Mouse (Mus musculus) liver, embryonic 11.5 days (tissue): ENCODE measurements around the gene Adarb2. TPM values are rescaled to one million over a fixed set of nuclear protein-coding genes. Genes with fewer than 3 reads are reported as not detected.

Source experiments
- ATAC-seq: fragments of 200-750 bp; cut with Nextera tagmentation; replicated peaks from 2 replicates; pipeline ENCODE4 v1.8.0; 2017; ENCODE audit warnings: moderate number of reproducible peaks, mild to moderate bottlenecking, moderate TSS enrichment, moderate library complexity; ENCODE audit not compliant: low FRiP score
- DNase-seq: peaks from one replicate; pipeline ENCODE4 v3.0.0-alpha.2; 2017; ENCODE audit warnings: low spot score
- H3K27ac ChIP-seq: fragments of 300-500 bp; sonication (generic); 2 replicates; pipeline ENCODE4 v1.5.1; 2014; ENCODE audit warnings: mild to moderate bottlenecking, low read depth, low read length, control low read depth
- H3K27me3 ChIP-seq: fragments of 300-500 bp; sonication (generic); replicated peaks from 2 replicates; pipeline ENCODE4 v1.6.1; 2014; ENCODE audit warnings: low read length, mixed read lengths; ENCODE audit not compliant: control insufficient read depth, insufficient read depth
- H3K36me3 ChIP-seq: fragments of 300-500 bp; sonication (generic); 2 replicates; pipeline ENCODE4 v1.6.1; 2014; ENCODE audit warnings: mild to moderate bottlenecking, low read length, moderate library complexity, mixed read lengths; ENCODE audit not compliant: control insufficient read depth, insufficient read depth
- H3K4me1 ChIP-seq: fragments of 300-500 bp; sonication (generic); replicated peaks from 2 replicates; pipeline ENCODE4 v1.6.1; 2014; ENCODE audit warnings: low read length, mixed read lengths; ENCODE audit not compliant: control insufficient read depth, insufficient read depth
- H3K4me2 ChIP-seq: fragments of 300-500 bp; sonication (generic); 2 replicates; pipeline ENCODE4 v1.6.1; 2014; ENCODE audit warnings: mild to moderate bottlenecking, control low read depth, moderate library complexity
- H3K4me3 ChIP-seq: fragments of 300-500 bp; sonication (generic); 2 replicates; pipeline ENCODE4 v1.5.1; 2014; ENCODE audit warnings: low read depth, low read length, control low read depth
- H3K9ac ChIP-seq: fragments of 300-500 bp; sonication (generic); 2 replicates; pipeline ENCODE4 v1.6.1; 2014; ENCODE audit warnings: low read depth, low read length, control low read depth
- H3K9me3 ChIP-seq: fragments of 300-500 bp; sonication (generic); 2 replicates; pipeline ENCODE4 v1.6.1; 2016; ENCODE audit warnings: low read length, inconsistent platforms, mixed read lengths; ENCODE audit not compliant: control insufficient read depth
- WGBS: fragments of 180-500 bp; shearing (Covaris S2); extraction: QIAGEN DNeasy Blood & Tissue Kit; methylation state at CpG from one replicate; pipeline ENCODE4 v1.1.7; 2014; 5-methylcytosine and 5-hydroxymethylcytosine counted together
- polyA plus RNA-seq: library from polyadenylated mRNA; unstranded; fragments of >200 nt; fragmentation: Nextera tagmentation; extraction: Ambion mirVana; gene quantifications from 2 replicates; pipeline ENCODE4 v1.2.1, GENCODE M21; 2014

Gene Adarb2
- polyA plus RNA-seq, 1 experiment from 2014 or later: 0.60 TPM

GRCm38 (mm10) chr13:8499551-8499950, 296.9 kb downstream of the Adarb2 start:
- H3K27me3 ChIP-seq: no peaks in the 10 kb centered on the region
- no peak for DNase-seq
- WGBS: 87% methylated on average over 5 of the region's 5 CpGs
- H3K27ac ChIP-seq: no peak overlapping the region
- H3K4me2 ChIP-seq: no peak overlapping the region
- no peak overlapping the region for H3K9ac ChIP-seq
- H3K9me3 ChIP-seq: no peaks in the 10 kb centered on the region
- ATAC-seq: no peak
- H3K4me1 ChIP-seq: no peaks in the 10 kb centered on the region
- H3K4me3 ChIP-seq: no peak overlapping the region
- H3K36me3 ChIP-seq: no peaks in the 10 kb centered on the region

GRCm38 (mm10) chr13:8511069-8511817, 308.6 kb downstream of the Adarb2 start:
- Histone ChIP-seq H3K27ac (no peak overlapping the region), H3K27me3 (no peaks in the 10 kb centered on the region), H3K36me3 (no peaks in the 10 kb centered on the region), H3K9ac (no peak overlapping the region), H3K4me3 (no peak overlapping the region), H3K9me3 (no peaks in the 10 kb centered on the region), H3K4me1 (no peaks in the 10 kb centered on the region), H3K4me2 (no peak overlapping the region)
- ATAC-seq: no peak
- no peak for DNase-seq
- WGBS: 76% methylated on average over 7 of the region's 7 CpGs

GRCm38 (mm10) chr13:8515979-8516715, 313.5 kb downstream of the Adarb2 start:
- 68% methylated on average over 4 of the region's 4 CpGs for WGBS
- Histone ChIP-seq H3K9me3 (no peaks in the 10 kb centered on the region), H3K27ac (no peak overlapping the region), H3K27me3 (no peaks in the 10 kb centered on the region), H3K4me2 (no peak overlapping the region), H3K4me1 (no peaks in the 10 kb centered on the region), H3K9ac (no peak overlapping the region), H3K36me3 (no peaks in the 10 kb centered on the region), H3K4me3 (no peak overlapping the region)
- DNase-seq: no peak
- ATAC-seq: no peak

GRCm38 (mm10) chr13:8519204-8519603, 316.5 kb downstream of the Adarb2 start:
- DNase-seq: no peak
- H3K36me3 ChIP-seq: no peaks in the 10 kb centered on the region
- 71% methylated on average over 5 of the region's 5 CpGs for WGBS

GRCm38 (mm10) chr13:8525748-8526631, 323.3 kb downstream of the Adarb2 start:
- Histone ChIP-seq H3K9me3 (no peaks in the 10 kb centered on the region), H3K27ac (no peak overlapping the region), H3K4me3 (no peak overlapping the region), H3K4me2 (no peak overlapping the region), H3K27me3 (no peaks in the 10 kb centered on the region), H3K9ac (no peak overlapping the region), H3K36me3 (no peaks in the 10 kb centered on the region), H3K4me1 (no peaks in the 10 kb centered on the region)
- DNase-seq (no peak), ATAC-seq (no peak)
- whole genome bisulfite sequencing: 85% methylated on average over 9 of the region's 9 CpGs

More at GRCm38 (mm10) chr13:8519204-8519603, 316.5 kb downstream of the Adarb2 start:
- no peak overlapping the region for H3K4me3 ChIP-seq
- no peak overlapping the region for H3K4me2 ChIP-seq
- H3K27me3 ChIP-seq: no peaks in the 10 kb centered on the region
- no peak overlapping the region for H3K27ac ChIP-seq
- no peak overlapping the region for H3K9ac ChIP-seq
- ATAC-seq: no peak
- H3K9me3 ChIP-seq: no peaks in the 10 kb centered on the region
- H3K4me1 ChIP-seq: no peaks in the 10 kb centered on the region

- Histone ChIP-seq H3K9ac (no peak overlapping the region), H3K4me3 (no peak overlapping the region), H3K27me3 (no peaks in the 10 kb centered on the region), H3K9me3 (no peaks in the 10 kb centered on the region), H3K4me2 (no peak overlapping the region), H3K27ac (no peak overlapping the region), H3K4me1 (no peaks in the 10 kb centered on the region), H3K36me3 (no peaks in the 10 kb centered on the region)
- WGBS: 76% methylated on average over 9 of the region's 9 CpGs
- ATAC-seq (no peak), DNase-seq (no peak)
Measured at GRCm38 (mm10) chr13:8534265-8535113, 331.8 kb downstream of the Adarb2 start.

GRCm38 (mm10) chr13:8538481-8538880, 335.8 kb downstream of the Adarb2 start:
- H3K9ac ChIP-seq: no peak overlapping the region
- no peaks in the 10 kb centered on the region for H3K36me3 ChIP-seq
- ATAC-seq (no peak), DNase-seq (no peak)
- H3K27me3 ChIP-seq: no peaks in the 10 kb centered on the region
- H3K4me1 ChIP-seq: no peaks in the 10 kb centered on the region
- no peaks in the 10 kb centered on the region for H3K9me3 ChIP-seq
- H3K4me3 ChIP-seq: no peak overlapping the region
- H3K27ac ChIP-seq: no peak overlapping the region
- no peak overlapping the region for H3K4me2 ChIP-seq
- 83% methylated on average over 2 of the region's 2 CpGs for WGBS

GRCm38 (mm10) chr13:8538896-8539295, 336.2 kb downstream of the Adarb2 start:
- WGBS: 83% methylated on average over 10 of the region's 10 CpGs
- H3K4me3 ChIP-seq: no peak overlapping the region
- no peak overlapping the region for H3K4me2 ChIP-seq
- ATAC-seq: no peak
- no peaks in the 10 kb centered on the region for H3K27me3 ChIP-seq
- H3K9ac ChIP-seq: no peak overlapping the region
- H3K36me3 ChIP-seq: no peaks in the 10 kb centered on the region
- no peaks in the 10 kb centered on the region for H3K9me3 ChIP-seq
- no peak for DNase-seq
- no peaks in the 10 kb centered on the region for H3K4me1 ChIP-seq
- H3K27ac ChIP-seq: no peak overlapping the region
